Mouse (Mus musculus) E14TG2a.4 (cell line): ENCODE measurements around the gene Eif5b.

ENCODE experiments used
- CTCF ChIP-seq: conservative IDR thresholded peaks from 2 replicates; pipeline ENCODE4 v1.5.1; 2014; ENCODE audit warnings: low read length
- NANOG ChIP-seq: IDR thresholded peaks from 2 replicates; pipeline ENCODE4 v1.6.1; 2014; ENCODE audit warnings: borderline replicate concordance, low read length, mixed read lengths

- no peak for TF ChIP-seq CTCF
- TF ChIP-seq NANOG, result no peak
These were observed 39.6 kb downstream of the Eif5b start for GRCm38 (mm10) chr1:38037375-38037774.
